ENCODE assay signal across 30 mouse cellular contexts in genomic region chr13:23490863-23491262, GRCm38 (mm10). TPM values are rescaled to one million over a fixed set of nuclear protein-coding genes. Genes with fewer than 3 reads are reported as not detected.
DNase-seq lines count a peak whose midpoint lies in the region; ATAC-seq and TF ChIP-seq lines count a peak whose summit lies in the region.
"Had no signal": no experiment of that assay in that cellular context is flagged by ENCODE, and none has a peak within 500 bp of the region (broad histone marks: within the 10 kb centered on the region; RNA-seq: fewer than 3 reads in every experiment).

No protein-coding gene starts in this region.

- H3K4me1 ChIP-seq in liver, embryonic 13.5 days (replicated peaks): peaks cover 37% of the 10 kb centered on the region
- H3K4me1 ChIP-seq in liver, postnatal 0 days (ENCODE audit: insufficient read depth): peaks cover 10% of the 10 kb centered on the region
- H3K4me1 ChIP-seq: embryonic facial prominence, embryonic 13.5 days had no signal

- no peaks in the 10 kb centered on the region for H3K9me3 ChIP-seq in liver, embryonic 13.5 days (replicated peaks)
- H3K9me3 ChIP-seq in liver, postnatal 0 days (ENCODE audit: low read length): no peaks in the 10 kb centered on the region
- H3K9me3 ChIP-seq: embryonic facial prominence, embryonic 13.5 days; embryonic facial prominence, embryonic 15.5 days; forebrain, embryonic 10.5 days; forebrain, embryonic 12.5 days; G1E had no signal

- TF ChIP-seq EP300 in liver, postnatal 0 days (IDR thresholded peaks at IDR 0.05; ENCODE audit: low read depth): no peak

- peaks cover 17% of the 10 kb centered on the region for H3K27me3 ChIP-seq in liver, embryonic 13.5 days
- 0 out of 2 replicates have a peak, but pooled peaks cover 5% of the 10 kb centered on the region for H3K27me3 ChIP-seq in liver, postnatal 0 days (ENCODE audit: insufficient read depth, low read length)
- H3K27me3 ChIP-seq: embryonic facial prominence, embryonic 13.5 days; embryonic facial prominence, embryonic 15.5 days; forebrain, embryonic 12.5 days had no signal

- no peak overlapping the region for H3K4me2 ChIP-seq in liver, embryonic 13.5 days
- no peak overlapping the region for H3K4me2 ChIP-seq in liver, postnatal 0 days (ENCODE audit: low read depth, low read length)
- H3K4me2 ChIP-seq: embryonic facial prominence, embryonic 13.5 days; embryonic facial prominence, embryonic 15.5 days; forebrain, embryonic 12.5 days had no signal

- H3K27ac ChIP-seq in liver, embryonic 13.5 days: no peak overlapping the region
- H3K27ac ChIP-seq in liver, postnatal 0 days (ENCODE audit: low read depth): no peak overlapping the region
- H3K27ac ChIP-seq: embryonic facial prominence, embryonic 13.5 days; embryonic facial prominence, embryonic 15.5 days; forebrain, embryonic 10.5 days; forebrain, embryonic 12.5 days had no signal

- no peaks in the 10 kb centered on the region for H3K36me3 ChIP-seq in liver, embryonic 13.5 days
- no peaks in the 10 kb centered on the region for H3K36me3 ChIP-seq in liver, postnatal 0 days (replicated peaks; ENCODE audit: insufficient read depth, low read length)
- H3K36me3 ChIP-seq: embryonic facial prominence, embryonic 13.5 days; embryonic facial prominence, embryonic 15.5 days; forebrain, embryonic 10.5 days; forebrain, embryonic 12.5 days; G1E had no signal

- WGBS in liver, embryonic 13.5 days (ENCODE audit: insufficient replicate concordance): 26% methylated on average over 1 of the region's 1 CpGs
- 46% methylated on average over 1 of the region's 1 CpGs for WGBS in liver, postnatal 0 days (ENCODE audit: insufficient replicate concordance)

- no peak for TF ChIP-seq CTCF in liver, postnatal 0 days (IDR thresholded peaks at IDR 0.05; ENCODE audit: low read depth)

- intact Hi-C loops in left cerebral cortex, postnatal 10 days (cut with DNase I): no loop called here

- ATAC-seq in frontal cortex, adult (ENCODE audit: low TSS enrichment): peak; percentile 34; the same call in 1 of the 2 replicates
- ATAC-seq in liver, embryonic 13.5 days (ENCODE audit: low read depth): 0 out of 2 replicates have a peak, but pooled peaks have one; percentile 27
- ATAC-seq in liver, postnatal 0 days: no peak
- ATAC-seq in megakaryocyte-erythroid progenitor cell, adult 5-6 weeks (replicated peaks; ENCODE audit: low FRiP score, low TSS enrichment, poor library complexity, severe bottlenecking): peak; percentile 16; the same call in 1 of the 2 replicates
- ATAC-seq: CD4-positive, CD25-positive, alpha-beta regulatory T cell, adult 4 months; forebrain, embryonic 14.5 days; forebrain, embryonic 16.5 days had no signal

- no peak for DNase-seq in frontal cortex, postnatal 25 days (ENCODE audit: low spot score in 2 of 2)
- no peak for DNase-seq in liver, embryonic 13.5 days
- no peak for DNase-seq in liver, postnatal 0 days
- peak; percentile 19 to 27 for DNase-seq in right cerebral cortex, adult 2 months (ENCODE audit: low spot score in 2 of 2)
- DNase-seq in right cerebral cortex, postnatal 36 days (ENCODE audit: low spot score in 2 of 2): no peak
- no peak for DNase-seq in left cerebral cortex, postnatal 10 days (ENCODE audit: extremely low spot score in 1 of 2, low spot score in 2 of 2)
- DNase-seq: adrenal gland, adult 8-10 months; adrenal gland, postnatal 14 days; adrenal gland, postnatal 36 days; B cell, adult 2 months; cerebellum, adult 11 months; cerebellum, adult 18-20 months; cerebellum, adult 8-10 months; cerebellum, adult 9-11 months; cerebellum, postnatal 14 days; cerebellum, postnatal 36 days; embryo, embryonic 11 days had no signal

- H3K9ac ChIP-seq in liver, embryonic 13.5 days: no peak overlapping the region
- no peak overlapping the region for H3K9ac ChIP-seq in liver, postnatal 0 days (replicated peaks)
- H3K9ac ChIP-seq: embryonic facial prominence, embryonic 13.5 days; embryonic facial prominence, embryonic 15.5 days; forebrain, embryonic 12.5 days had no signal

- H3K4me3 ChIP-seq in liver, embryonic 13.5 days (replicated peaks): no peak overlapping the region
- H3K4me3 ChIP-seq in liver, postnatal 0 days (ENCODE audit: low read depth, low read length): no peak overlapping the region
- H3K4me3 ChIP-seq: embryonic facial prominence, embryonic 13.5 days; embryonic facial prominence, embryonic 15.5 days; erythroblast, embryonic 14.5 days; forebrain, embryonic 10.5 days; forebrain, embryonic 12.5 days had no signal

RNA-seq across cellular contexts. Expression of gene Btn2a2, which starts 2.2 kb away (rescaled TPM):
- polyA plus RNA-seq in liver, embryonic 13.5 days (2015; fragmentation: Nextera tagmentation; extraction: Ambion mirVana): not detected in 2 replicates
- not detected in 2 replicates for polyA plus RNA-seq in liver, postnatal 0 days (2015; fragmentation: Nextera tagmentation; extraction: Ambion mirVana)
- not detected in 2 replicates for total RNA-seq in megakaryocyte-erythroid progenitor cell, adult 5-6 weeks (2014; fragmentation: Nextera tagmentation)
- not detected in 2 replicates for total RNA-seq in megakaryocyte-erythroid progenitor cell, adult 5-6 weeks (2017)
- total RNA-seq in left cerebral cortex, postnatal 10 days (2021): under 1 TPM; 0.75 to 0.88 TPM
- total RNA-seq: adrenal gland, adult 18-20 months; adrenal gland, adult 8-10 months; adrenal gland, postnatal 14 days; adrenal gland, postnatal 36 days; common myeloid progenitor, adult 5-6 weeks had no signal
- polyA plus RNA-seq: CD4-positive, CD25-positive, alpha-beta regulatory T cell, adult 4 months; erythroblast, embryonic 14.5 days; G1E had no signal

RNA-seq across cellular contexts. Expression of gene Btn1a1, which starts 25.2 kb away (rescaled TPM):
- polyA plus RNA-seq in liver, embryonic 13.5 days (2015; fragmentation: Nextera tagmentation; extraction: Ambion mirVana): 1.5 and 2.0 TPM in 2 replicates
- polyA plus RNA-seq in liver, postnatal 0 days (2015; fragmentation: Nextera tagmentation; extraction: Ambion mirVana): 0.92 and 0.96 TPM in 2 replicates
- not detected in 2 replicates for total RNA-seq in megakaryocyte-erythroid progenitor cell, adult 5-6 weeks (2014; fragmentation: Nextera tagmentation)
- total RNA-seq in megakaryocyte-erythroid progenitor cell, adult 5-6 weeks (2017): not detected in 2 replicates
- total RNA-seq in left cerebral cortex, postnatal 10 days (2021): not detected
- total RNA-seq: adrenal gland, adult 8-10 months; adrenal gland, postnatal 36 days; common myeloid progenitor, adult 5-6 weeks had no signal
- polyA plus RNA-seq: CD4-positive, CD25-positive, alpha-beta regulatory T cell, adult 4 months; embryonic facial prominence, embryonic 13.5 days; embryonic facial prominence, embryonic 15.5 days; forebrain, embryonic 10.5 days; forebrain, embryonic 14.5 days had no signal

RNA-seq across cellular contexts. Expression of gene Hist1h4h, which starts 40.0 kb away (rescaled TPM):
- polyA plus RNA-seq in liver, embryonic 13.5 days (2015; fragmentation: Nextera tagmentation; extraction: Ambion mirVana): 3.8 and 5.9 TPM in 2 replicates
- polyA plus RNA-seq in liver, postnatal 0 days (2015; fragmentation: Nextera tagmentation; extraction: Ambion mirVana): 7.2 and 7.5 TPM in 2 replicates
- 115 and 209 TPM in 2 replicates for total RNA-seq in megakaryocyte-erythroid progenitor cell, adult 5-6 weeks (2014; fragmentation: Nextera tagmentation)
- total RNA-seq in megakaryocyte-erythroid progenitor cell, adult 5-6 weeks (2017): 683 and 1,187 TPM in 2 replicates
- 100 to 1,000 TPM; 265 to 270 TPM for total RNA-seq in left cerebral cortex, postnatal 10 days (2021)

RNA-seq across cellular contexts. Expression of gene Hist1h2af, which starts 42.8 kb away (rescaled TPM):
- polyA plus RNA-seq in liver, embryonic 13.5 days (2015; fragmentation: Nextera tagmentation; extraction: Ambion mirVana): 7.7 and 13.6 TPM in 2 replicates
- 9.7 and 9.8 TPM in 2 replicates for polyA plus RNA-seq in liver, postnatal 0 days (2015; fragmentation: Nextera tagmentation; extraction: Ambion mirVana)
- total RNA-seq in megakaryocyte-erythroid progenitor cell, adult 5-6 weeks (2014; fragmentation: Nextera tagmentation): 41.1 and 66.5 TPM in 2 replicates
- 1,297 and 1,759 TPM in 2 replicates for total RNA-seq in megakaryocyte-erythroid progenitor cell, adult 5-6 weeks (2017)
- total RNA-seq in left cerebral cortex, postnatal 10 days (2021): 10 to 100 TPM; 27.0 to 28.3 TPM
- polyA plus RNA-seq: forebrain, embryonic 16.5 days had no signal

RNA-seq across cellular contexts. Expression of gene Hist1h3g, which starts 44.4 kb away (rescaled TPM):
- 10.3 and 17.1 TPM in 2 replicates for polyA plus RNA-seq in liver, embryonic 13.5 days (2015; fragmentation: Nextera tagmentation; extraction: Ambion mirVana)
- polyA plus RNA-seq in liver, postnatal 0 days (2015; fragmentation: Nextera tagmentation; extraction: Ambion mirVana): 3.7 and 6.3 TPM in 2 replicates
- 189 and 293 TPM in 2 replicates for total RNA-seq in megakaryocyte-erythroid progenitor cell, adult 5-6 weeks (2014; fragmentation: Nextera tagmentation)
- 189 and 625 TPM in 2 replicates for total RNA-seq in megakaryocyte-erythroid progenitor cell, adult 5-6 weeks (2017)
- total RNA-seq in left cerebral cortex, postnatal 10 days (2021): 10 to 100 TPM in 1 of 2 experiments, 1 to 10 TPM in 1; 9.7 to 10.4 TPM
- polyA plus RNA-seq: CD4-positive, CD25-positive, alpha-beta regulatory T cell, adult 4 months had no signal

Comparison
In these comparisons a context has a peak if more than half of its experiments do, and no peak if none do; other contexts are left out.
1. DNase-seq: peak in right cerebral cortex, adult 2 months (2 of 2); none in frontal cortex, postnatal 25 days (0 of 2), liver, embryonic 13.5 days (single experiment), liver, postnatal 0 days (single experiment), right cerebral cortex, postnatal 36 days (0 of 2) and left cerebral cortex, postnatal 10 days (0 of 2).